Mouse (Mus musculus): ENCODE results near the gene Cdkl1.

DNA sequence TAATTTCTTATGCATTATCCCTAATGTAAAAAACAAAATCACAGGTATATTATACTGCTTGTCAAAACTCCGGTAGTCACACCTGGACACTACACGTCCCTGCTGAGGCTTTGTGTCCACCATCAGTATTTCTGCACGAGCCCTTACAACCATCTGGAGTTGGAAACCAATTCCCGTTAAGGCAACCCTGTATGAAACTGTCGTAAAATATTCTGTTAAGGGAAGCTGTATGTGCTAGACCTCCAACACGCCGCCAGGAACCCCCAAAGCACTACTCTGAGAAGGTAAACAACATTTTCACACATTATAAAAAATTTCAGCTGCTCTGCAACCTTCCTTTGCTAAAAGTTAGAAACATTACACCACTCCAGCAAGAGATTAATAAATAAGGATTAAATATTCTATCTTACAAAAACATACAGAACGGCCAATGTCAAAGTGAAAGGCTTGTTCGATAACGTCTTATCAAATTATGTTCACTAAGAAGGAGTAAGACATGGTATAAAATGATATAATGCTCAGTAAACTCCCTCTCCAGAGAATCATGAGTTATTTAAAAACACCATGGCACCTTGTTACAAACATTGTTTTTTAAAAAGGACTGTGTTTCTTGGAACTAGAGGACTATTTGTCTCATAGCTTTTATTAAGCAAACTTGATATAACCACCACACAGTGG is 13.5 kb upstream of the Cdkl1 start:
- TF ChIP-seq TCF12 (IDR thresholded peaks at IDR 0.05; ENCODE audit: low read depth, low read length) (no peak), CTCF (IDR thresholded peaks at IDR 0.05 in 2 of 3, conservative IDR thresholded peaks at IDR 0.05 in 1 of 3; ENCODE audit: control insufficient read depth in 1 of 3, insufficient read depth in 1 of 3, low read depth in 2 of 3, low read length in 3 of 3, poor library complexity in 1 of 3, severe bottlenecking in 1 of 3) (no peak), JUND (IDR thresholded peaks at IDR 0.05; ENCODE audit: low read depth, low read length) (no peak), EP300 (IDR thresholded peaks at IDR 0.05; ENCODE audit: low read depth in 1 of 2, low read length in 2 of 2) (no peak), POLR2A (IDR thresholded peaks at IDR 0.05; ENCODE audit: control insufficient read depth in 1 of 2, insufficient read depth in 1 of 2, low read depth in 1 of 2, low read length in 2 of 2, poor library complexity in 1 of 2) (no peak), MYC (IDR thresholded peaks at IDR 0.05; ENCODE audit: low read depth, low read length) (no peak), RAD21 (IDR thresholded peaks at IDR 0.05; ENCODE audit: low read depth, low read length) (no peak), ZC3H11A (IDR thresholded peaks at IDR 0.05; ENCODE audit: low read depth, low read length) (no peak), SIN3A (IDR thresholded peaks at IDR 0.05; ENCODE audit: low read length) (no peak), MAX (IDR thresholded peaks at IDR 0.05; ENCODE audit: low read length) (no peak), MYB (IDR thresholded peaks at IDR 0.05; ENCODE audit: low read depth, low read length) (no peak), ZKSCAN1 (IDR thresholded peaks at IDR 0.05; ENCODE audit: low read depth, low read length) (no peak), TBP (IDR thresholded peaks at IDR 0.05; ENCODE audit: low read depth, low read length) (no peak)
